Mouse (Mus musculus) bone marrow, adult 2 months (tissue): ENCODE measurements around the gene Gadl1.
A peak's percentile ranks its signal among the peaks of the same experiment; 100 is the strongest.

Source experiments
- CTCF ChIP-seq: fragments of 200-500 bp; IDR thresholded peaks from 2 replicates; pipeline ENCODE4 v1.5.1; 2011; ENCODE audit warnings: low read length, control low read depth; ENCODE audit not compliant: control insufficient read depth, insufficient read depth
- POLR2A ChIP-seq: fragments of 200-500 bp; IDR thresholded peaks from 2 replicates; pipeline ENCODE4 v1.6.1; 2011; ENCODE audit warnings: low read depth, mild to moderate bottlenecking, control low read depth, low read length, borderline replicate concordance; ENCODE audit not compliant: control insufficient read depth

DNA sequence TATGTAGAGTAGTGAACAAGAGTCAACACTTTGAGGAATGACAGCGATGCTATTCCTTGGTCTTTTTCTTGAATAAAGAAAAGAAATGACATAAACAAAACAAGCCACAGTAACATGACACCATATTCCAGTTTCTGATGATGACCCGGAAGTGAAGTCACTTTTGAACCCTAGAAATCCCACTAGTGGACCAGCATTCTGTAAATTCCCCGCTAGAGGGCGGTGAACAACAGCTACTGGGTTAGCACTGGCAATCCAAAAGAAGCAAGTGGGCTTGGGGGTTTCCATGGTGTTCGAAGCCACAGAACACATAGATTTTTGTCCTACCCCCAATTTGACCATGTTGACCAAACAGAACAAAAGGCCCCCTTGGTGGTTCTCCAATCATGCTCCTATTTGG is 178.6 kb downstream of the Gadl1 start:
- TF ChIP-seq CTCF (peak; percentile 57), POLR2A (no peak)
